Mouse (Mus musculus) G1E (cell line): ENCODE measurements at regions not wholly inside any gene's neighbourhood (a gene's known extent, or its start where the extent isn't known, plus 50 kb on each side); places are given as distances from the start of the nearest gene placed in this dataset.

ENCODE experiments used
- CTCF ChIP-seq: IDR thresholded peaks from 2 replicates; pipeline ENCODE4 v1.5.1; 2012; ENCODE audit warnings: low read depth, low read length, inconsistent platforms, mixed read lengths
- GATA2 ChIP-seq: IDR thresholded peaks from 2 replicates; pipeline ENCODE4 v1.6.1; 2012; ENCODE audit warnings: low read depth, low read length, inconsistent platforms, borderline replicate concordance
- POLR2AphosphoS5 ChIP-seq: IDR thresholded peaks from 2 replicates; pipeline ENCODE4 v1.6.1; 2012; ENCODE audit warnings: low read depth, low read length, inconsistent platforms; ENCODE audit not compliant: insufficient replicate concordance
- TAL1 ChIP-seq: conservative IDR thresholded peaks from 2 replicates; pipeline ENCODE4 v1.6.1; 2012; ENCODE audit warnings: low read depth, low read length, inconsistent platforms, mixed read lengths

GRCm38 (mm10) chr5:77681592-77681991 is 273.8 kb upstream of the Igfbp7 start:
- no peak for TF ChIP-seq CTCF
- TF ChIP-seq POLR2AphosphoS5: no peak
- no peak for TF ChIP-seq GATA2
- TF ChIP-seq TAL1: no peak
